Mouse (Mus musculus) lung, adult 2 months (tissue): Measurements from ENCODE around the gene Atp8a2.

Source experiments
- CTCF ChIP-seq: fragments of 200-500 bp; IDR thresholded peaks from 2 replicates; pipeline ENCODE4 v1.5.1; 2011; ENCODE audit warnings: mild to moderate bottlenecking, low read length, control low read depth; ENCODE audit not compliant: insufficient read depth
- POLR2A ChIP-seq: fragments of 200-500 bp; IDR thresholded peaks from 2 replicates; pipeline ENCODE4 v1.6.1; 2011; ENCODE audit warnings: low read depth, mild to moderate bottlenecking, control low read depth, low read length, borderline replicate concordance; ENCODE audit errors: extremely low read depth

DNA sequence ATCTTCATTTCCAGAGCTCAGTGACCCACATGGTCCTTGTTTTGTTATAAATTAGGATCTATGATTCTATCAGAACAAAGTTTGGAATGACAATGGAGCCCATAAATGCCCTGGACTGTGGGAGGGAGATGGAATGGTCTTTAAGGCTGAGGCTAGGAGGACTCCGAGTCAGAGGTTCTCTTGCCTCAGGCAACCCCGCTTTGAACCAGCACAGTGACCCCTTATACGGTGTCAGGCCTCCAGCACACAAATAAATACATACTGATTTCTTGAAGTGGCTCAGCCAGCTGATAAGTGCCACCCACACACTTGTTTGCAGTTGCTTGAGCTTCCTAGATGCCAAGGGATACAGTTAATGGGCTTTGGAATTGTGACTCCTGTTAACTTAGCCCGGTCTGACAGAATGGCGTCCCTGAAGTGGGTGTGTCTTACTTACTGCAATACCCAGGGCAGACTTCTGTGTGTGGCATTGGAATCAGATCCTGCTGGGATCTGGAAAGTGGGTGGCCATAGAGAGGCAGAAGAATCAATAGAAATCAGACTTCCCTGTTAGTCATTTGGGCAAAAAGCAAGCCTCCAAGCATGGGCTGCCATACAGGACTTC lies 563.6 kb downstream of the Atp8a2 start:
- TF ChIP-seq CTCF (no peak), POLR2A (no peak)
